Mouse (Mus musculus) kidney, postnatal 4 days (tissue): Measurements from ENCODE around the gene Fryl.

Experiments used
- DNase-seq, 2 experiments: peaks; one replicate each; pipeline ENCODE4 v3.0.0; 2021; ENCODE audit warnings: mixed read lengths in 2 of 2

Gene Fryl

GRCm38 (mm10) chr5:73192870-73193576, 63.4 kb downstream of the Fryl start:
- DNase-seq: no peak

- peak in 1 of 2 experiments; percentile 27 for DNase-seq
Observed at GRCm38 (mm10) chr5:73191765-73192164, 64.7 kb downstream of the Fryl start.

- DNase-seq: no peak
Observed at GRCm38 (mm10) chr5:73190164-73190563, 66.3 kb downstream of the Fryl start.

GRCm38 (mm10) chr5:73189443-73190160, 66.8 kb downstream of the Fryl start:
- DNase-seq: no peak

- DNase-seq: no peak
Observed at GRCm38 (mm10) chr5:73188576-73188975, 67.8 kb downstream of the Fryl start.

- DNase-seq: no peak
Observed at GRCm38 (mm10) chr5:73188164-73188563, 68.3 kb downstream of the Fryl start.

GRCm38 (mm10) chr5:73186912-73187311, 69.5 kb downstream of the Fryl start:
- DNase-seq: peak; percentile 29 to 40

GRCm38 (mm10) chr5:73185424-73185823, 71.0 kb downstream of the Fryl start:
- no peak for DNase-seq

GRCm38 (mm10) chr5:73182701-73183447, 73.5 kb downstream of the Fryl start:
- DNase-seq: no peak

GRCm38 (mm10) chr5:73182191-73182590, 74.2 kb downstream of the Fryl start:
- DNase-seq: no peak

- DNase-seq: no peak
Observed at GRCm38 (mm10) chr5:73176294-73176693, 80.1 kb downstream of the Fryl start.

- no peak for DNase-seq
Observed at GRCm38 (mm10) chr5:73175377-73176147, 80.9 kb downstream of the Fryl start.

- no peak for DNase-seq
Observed at GRCm38 (mm10) chr5:73171876-73172480, 84.4 kb downstream of the Fryl start.

GRCm38 (mm10) chr5:73171203-73171602, 85.2 kb downstream of the Fryl start:
- DNase-seq: peak in 1 of 2 experiments; percentile 33

- DNase-seq: peak; percentile 44 to 65
Observed at GRCm38 (mm10) chr5:73168769-73169272, 87.6 kb downstream of the Fryl start.

- peak; percentile 35 to 56 for DNase-seq
Observed at GRCm38 (mm10) chr5:73167976-73168768, 88.2 kb downstream of the Fryl start.

- no peak for DNase-seq
Observed at GRCm38 (mm10) chr5:73163970-73164369, 92.4 kb downstream of the Fryl start.

- no peak for DNase-seq
Observed at GRCm38 (mm10) chr5:73162492-73162891, 93.9 kb downstream of the Fryl start.

- DNase-seq: no peak
Observed at GRCm38 (mm10) chr5:73160440-73160839, 96.0 kb downstream of the Fryl start.

GRCm38 (mm10) chr5:73157502-73157901, 98.9 kb downstream of the Fryl start:
- no peak for DNase-seq

GRCm38 (mm10) chr5:73157009-73157408, 99.4 kb downstream of the Fryl start:
- DNase-seq: peak in 1 of 2 experiments; percentile 25
